Mouse (Mus musculus) hindbrain, embryonic 11.5 days (tissue): ENCODE measurements around the gene Gm3880. TPM values are rescaled to one million over a fixed set of nuclear protein-coding genes. Genes with fewer than 3 reads are reported as not detected.
A peak's percentile ranks its signal among the peaks of the same experiment; 100 is the strongest.

Experiments used
- ATAC-seq: fragments of 200-750 bp; cut with Nextera tagmentation; 2 replicates; pipeline ENCODE4 v1.8.0; 2017; ENCODE audit warnings: mild to moderate bottlenecking, moderate TSS enrichment, moderate library complexity; ENCODE audit not compliant: low FRiP score
- DNase-seq: peaks from one replicate; pipeline ENCODE4 v3.0.0-alpha.2; 2015; ENCODE audit warnings: low spot score
- H3K27ac ChIP-seq: fragments of 300-500 bp; sonication (generic); 2 replicates; pipeline ENCODE4 v1.5.1; 2014; ENCODE audit warnings: mild to moderate bottlenecking, low read depth, low read length
- H3K27me3 ChIP-seq: fragments of 300-500 bp; sonication (generic); 2 replicates; pipeline ENCODE4 v1.6.1; 2014; ENCODE audit warnings: mild to moderate bottlenecking, low read length, moderate library complexity, mixed read lengths; ENCODE audit not compliant: control insufficient read depth, insufficient read depth
- H3K36me3 ChIP-seq: fragments of 300-500 bp; sonication (generic); 2 replicates; pipeline ENCODE4 v1.6.1; 2014; ENCODE audit warnings: mild to moderate bottlenecking, low read length, moderate library complexity, mixed read lengths; ENCODE audit not compliant: control insufficient read depth, insufficient read depth
- H3K4me1 ChIP-seq: fragments of 300-500 bp; sonication (generic); replicated peaks from 2 replicates; pipeline ENCODE4 v1.6.1; 2014; ENCODE audit warnings: low read length, mixed read lengths; ENCODE audit not compliant: control insufficient read depth, insufficient read depth
- H3K4me2 ChIP-seq: fragments of 300-500 bp; sonication (generic); replicated peaks from 2 replicates; pipeline ENCODE4 v1.6.1; 2014; ENCODE audit warnings: mild to moderate bottlenecking, low read depth, low read length
- H3K4me3 ChIP-seq: fragments of 300-500 bp; sonication (generic); 2 replicates; pipeline ENCODE4 v1.5.1; 2014; ENCODE audit warnings: low read depth, low read length
- H3K9ac ChIP-seq: fragments of 300-500 bp; sonication (generic); 2 replicates; pipeline ENCODE4 v1.6.1; 2014; ENCODE audit warnings: low read depth, low read length
- H3K9me3 ChIP-seq: fragments of 300-500 bp; sonication (generic); 2 replicates; pipeline ENCODE4 v1.6.1; 2016; ENCODE audit warnings: low read length; ENCODE audit not compliant: control insufficient read depth
- WGBS: fragments of 180-500 bp; shearing (Covaris S2); extraction: QIAGEN DNeasy Blood & Tissue Kit; methylation state at CpG from one replicate; pipeline ENCODE4 v1.1.7; 2014; 5-methylcytosine and 5-hydroxymethylcytosine counted together
- polyA plus RNA-seq: library from polyadenylated mRNA; unstranded; fragments of >200 nt; fragmentation: Nextera tagmentation; extraction: Ambion mirVana; gene quantifications from 2 replicates; pipeline ENCODE4 v1.2.1, GENCODE M21; 2014

Gene Gm3880
- polyA plus RNA-seq, 1 experiment from 2014 or later: not detected

DNA sequence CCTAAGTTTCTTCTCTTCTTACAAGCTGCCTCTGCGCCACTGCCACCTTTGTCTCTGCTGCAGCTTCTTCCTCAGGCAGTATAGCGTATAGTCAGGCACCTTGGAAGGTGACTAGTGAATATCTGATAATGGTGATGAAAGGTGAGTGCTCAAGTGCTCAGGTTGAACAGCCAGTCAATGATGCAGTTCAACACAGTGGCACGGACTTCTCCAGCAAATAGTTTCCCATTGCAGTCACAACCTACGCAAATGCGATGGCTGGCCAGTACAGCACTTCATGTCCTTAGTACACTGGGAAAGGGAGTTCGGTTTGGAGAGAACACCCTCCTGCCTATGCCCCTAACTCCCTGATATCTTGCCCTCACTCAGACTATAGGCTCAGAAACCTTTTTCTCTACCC is 41.6 kb downstream of the Gm3880 start:
- DNase-seq (no peak), ATAC-seq (no peak)
- 52% methylated on average over 6 of the region's 6 CpGs for WGBS
- no peaks in the 10 kb centered on the region for H3K4me1 ChIP-seq
- H3K36me3 ChIP-seq: no peaks in the 10 kb centered on the region
- no peak overlapping the region for H3K27ac ChIP-seq
- no peak overlapping the region for H3K4me3 ChIP-seq
- H3K4me2 ChIP-seq: no peak overlapping the region; the same call in 1 of the 2 replicates
- H3K27me3 ChIP-seq: peaks cover 15% of the 10 kb centered on the region
- no peak overlapping the region for H3K9ac ChIP-seq
- no peaks in the 10 kb centered on the region for H3K9me3 ChIP-seq

DNA sequence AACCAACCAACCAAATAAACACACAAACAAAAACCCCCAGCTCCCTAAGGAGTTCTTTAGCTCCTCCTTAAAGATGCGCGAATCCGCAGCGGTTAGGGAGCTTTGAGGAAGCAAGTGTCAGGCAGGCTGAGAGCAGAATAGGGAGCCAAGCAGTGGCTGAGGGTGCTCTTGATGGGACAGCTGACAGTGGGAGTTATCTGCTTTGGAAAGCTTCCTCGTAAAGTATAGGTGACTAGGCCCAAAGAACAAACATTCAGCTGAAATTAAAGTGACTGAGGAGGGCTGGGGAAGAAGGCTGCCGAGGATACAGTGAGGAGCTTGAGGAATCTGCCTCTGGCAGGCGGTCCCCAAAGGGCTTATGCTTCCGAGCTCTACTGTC is 42.2 kb downstream of the Gm3880 start:
- Histone ChIP-seq H3K4me3 (peak overlapping the region; percentile 46), H3K9me3 (no peaks in the 10 kb centered on the region), H3K9ac (peak overlapping the region; percentile 56; the same call in 1 of the 2 replicates), H3K4me1 (no peaks in the 10 kb centered on the region), H3K27ac (no peak overlapping the region), H3K4me2 (peak overlapping the region; percentile 59), H3K36me3 (no peaks in the 10 kb centered on the region), H3K27me3 (peaks cover 16% of the 10 kb centered on the region)
- DNase-seq (no peak), ATAC-seq (0 out of 2 replicates have a peak, but pooled peaks have one; percentile 38)
- WGBS: 12% methylated on average over 8 of the region's 8 CpGs

DNA sequence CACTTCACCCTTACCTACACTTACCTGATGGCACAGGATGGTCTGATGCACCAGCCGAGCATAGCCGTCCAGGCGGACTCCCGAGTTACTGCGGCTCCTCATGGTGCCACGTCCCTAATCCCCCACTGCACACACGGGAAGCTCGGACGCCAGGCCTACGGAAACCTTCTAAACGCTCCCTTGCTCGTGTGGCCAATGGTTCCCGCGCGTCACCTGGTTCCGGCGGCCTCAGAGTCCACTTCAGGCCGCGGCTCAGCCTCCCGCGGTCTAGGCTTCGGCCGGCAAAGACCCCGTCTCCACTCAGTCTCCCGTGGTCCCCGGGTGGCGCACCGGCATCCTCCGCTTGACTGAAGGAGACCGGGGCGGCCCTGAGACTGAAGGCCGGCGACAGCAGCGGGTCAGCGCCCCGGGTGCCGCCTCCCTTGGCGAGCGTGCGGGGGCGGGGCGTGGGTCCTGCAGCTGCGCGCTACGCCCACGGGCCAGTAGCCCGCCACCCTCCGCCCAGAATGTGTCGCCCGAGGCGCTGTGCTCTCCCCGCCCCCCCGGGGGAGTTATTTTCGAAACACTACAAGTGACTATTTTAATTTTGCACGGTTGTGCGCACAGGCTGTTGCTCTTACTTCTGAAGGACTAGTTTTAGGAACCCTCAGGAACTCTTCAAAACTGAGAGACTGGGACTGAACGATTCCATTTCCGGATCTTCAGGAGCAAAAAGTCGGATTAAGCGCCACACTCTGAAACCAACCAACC is 42.8 kb downstream of the Gm3880 start, which contains the start of gene Phka1:
Gene Phka1 (minus strand): TSS at position 424 of the 750 bp plus-strand sequence.
- peak; percentile 84 for ATAC-seq
- Histone ChIP-seq H3K4me2 (peak within 1 kb of the TSS; percentile 59), H3K4me1 (no peaks in the 10 kb centered on the region), H3K9ac (peak within 1 kb of the TSS; percentile 56), H3K36me3 (no peaks in the 10 kb centered on the region), H3K27me3 (peaks cover 17% of the 10 kb centered on the region), H3K9me3 (no peaks in the 10 kb centered on the region), H3K4me3 (peak within 1 kb of the TSS; percentile 46), H3K27ac (no peak within 1 kb of the TSS)
- DNase-seq: peak; percentile 62
- WGBS: 15% methylated on average over 59 of the region's 60 CpGs

Other genes with a start within 250 kb of the Gm3880 start
- gene Hdac8, start 181.6 kb downstream of the Gm3880 start, polyA plus RNA-seq: 2.3 and 2.8 TPM in 2 replicates
- 5.3 and 5.9 TPM in 2 replicates for gene Phka1, start 42.7 kb downstream of the Gm3880 start, polyA plus RNA-seq
- gene Gm9112, start 20.7 kb upstream of the Gm3880 start, polyA plus RNA-seq: not detected in 2 replicates
- gene Dmrtc1b, start 20.9 kb upstream of the Gm3880 start, polyA plus RNA-seq: not detected in 2 replicates
- not detected in 2 replicates for gene Dmrtc1c1, start 116.0 kb upstream of the Gm3880 start, polyA plus RNA-seq
- not detected in 2 replicates for gene Dmrtc1c2, start 167.6 kb upstream of the Gm3880 start, polyA plus RNA-seq
- gene 1700031F05Rik, start 181.0 kb upstream of the Gm3880 start, polyA plus RNA-seq: not detected in 2 replicates
- gene Dmrtc1a, start 221.7 kb upstream of the Gm3880 start, polyA plus RNA-seq: 0.60 and 0.83 TPM in 2 replicates
- not detected in 2 replicates for gene 1700011M02Rik, start 221.9 kb upstream of the Gm3880 start, polyA plus RNA-seq
- not detected in 2 replicates for gene 1700018G05Rik, start 241.4 kb upstream of the Gm3880 start, polyA plus RNA-seq